Mouse (Mus musculus) inflammation-experienced regulatory T-cells, adult 6 months (primary cell): ENCODE data around the gene Olfr61. TPM values are rescaled to one million over a fixed set of nuclear protein-coding genes. Genes with fewer than 3 reads are reported as not detected.
"Not testable (repeated sequence)": the region's sequence is repeated elsewhere in the genome, so short reads cannot be mapped to it uniquely, and the experiment has no call there.

Experiments used
- ATAC-seq: one replicate; pipeline ENCODE4 v1.8.0; 2017
- polyA plus RNA-seq, 3 experiments: library from polyadenylated mRNA; unstranded; fragments of 100-300 nt; shearing (Covaris generic); gene quantifications; one replicate each; pipeline ENCODE4 v1.2.1; 2017

The Olfr61 gene
- not detected for polyA plus RNA-seq

GRCm38 (mm10) chr7:140628670-140629069 lies at the start of gene Olfr61:
Olfr61 (plus strand) TSS chr7:140628970.
- not testable (repeated sequence) for ATAC-seq

- ATAC-seq: not testable (repeated sequence)
Measured at GRCm38 (mm10) chr7:140600969-140601368, 27.8 kb upstream of the Olfr61 start, which contains the start of gene Olfr46. Olfr46 (plus strand) TSS chr7:140601269.

GRCm38 (mm10) chr7:140630559-140630958 lies 1.8 kb downstream of the Olfr61 start:
- no peak for ATAC-seq

GRCm38 (mm10) chr7:140646152-140646551 lies 17.4 kb downstream of the Olfr61 start, which contains the start of gene Olfr53:
Olfr53 (plus strand) TSS chr7:140646452.
- ATAC-seq: no peak

GRCm38 (mm10) chr7:140659630-140660029 lies 30.9 kb downstream of the Olfr61 start, which contains the start of gene Olfr539:
Olfr539 (plus strand) TSS chr7:140659930.
- no peak for ATAC-seq

GRCm38 (mm10) chr7:140670693-140671092 lies 41.9 kb downstream of the Olfr61 start:
- ATAC-seq: not testable (repeated sequence)

- ATAC-seq: no peak
Measured at GRCm38 (mm10) chr7:140675863-140676262, 47.1 kb downstream of the Olfr61 start.

GRCm38 (mm10) chr7:140679591-140679990 lies 50.8 kb downstream of the Olfr61 start:
- not testable (repeated sequence) for ATAC-seq

GRCm38 (mm10) chr7:140681651-140682050 lies 52.9 kb downstream of the Olfr61 start, which contains the start of gene Olfr45:
Olfr45 (plus strand) TSS chr7:140681951.
- ATAC-seq: no peak

Other genes with a start within 250 kb of the Olfr61 start
- gene Olfr531, start 226.1 kb upstream of the Olfr61 start, polyA plus RNA-seq: not detected
- not detected for gene Olfr532, start 207.3 kb upstream of the Olfr61 start, polyA plus RNA-seq
- gene Olfr533, start 165.6 kb upstream of the Olfr61 start, polyA plus RNA-seq: under 1 TPM in 1 of 3 experiments, not detected in 2; 0.19 TPM
- gene Olfr535, start 144.8 kb upstream of the Olfr61 start, polyA plus RNA-seq: not detected
- gene Olfr536, start 121.6 kb upstream of the Olfr61 start, polyA plus RNA-seq: not detected
- gene Olfr538, start 61.1 kb upstream of the Olfr61 start, polyA plus RNA-seq: not detected
- under 1 TPM in 1 of 3 experiments, not detected in 2; 0.08 TPM for gene Olfr46, start 27.7 kb upstream of the Olfr61 start, polyA plus RNA-seq
- not detected for gene Olfr53, start 17.5 kb downstream of the Olfr61 start, polyA plus RNA-seq
- gene Olfr539, start 31.0 kb downstream of the Olfr61 start, polyA plus RNA-seq: under 1 TPM in 1 of 3 experiments, not detected in 2; 0.05 TPM
- gene Olfr45, start 53.0 kb downstream of the Olfr61 start, polyA plus RNA-seq: under 1 TPM in 1 of 3 experiments, not detected in 2; 0.05 TPM
- not detected for gene Olfr541, start 68.3 kb downstream of the Olfr61 start, polyA plus RNA-seq
- gene Cyp2e1, start 134.8 kb downstream of the Olfr61 start, polyA plus RNA-seq: not detected
- not detected for gene Syce1, start 158.9 kb downstream of the Olfr61 start, polyA plus RNA-seq
- gene Zfp941, start 193.2 kb downstream of the Olfr61 start, polyA plus RNA-seq: under 1 TPM in 2 of 3 experiments, not detected in 1; 0.40 TPM
- not detected for gene Urah, start 206.0 kb downstream of the Olfr61 start, polyA plus RNA-seq
- not detected for gene Scgb1c1, start 216.6 kb downstream of the Olfr61 start, polyA plus RNA-seq
- not detected for gene Odf3, start 218.8 kb downstream of the Olfr61 start, polyA plus RNA-seq
- gene Gm45785, start 227.4 kb downstream of the Olfr61 start, polyA plus RNA-seq: not detected
- 10 to 100 TPM; 57.0 to 69.1 (median 66.3) TPM for gene Ric8a, start 228.0 kb downstream of the Olfr61 start, polyA plus RNA-seq
- 10 to 100 TPM; 43.0 to 59.7 (median 53.0) TPM for gene Bet1l, start 228.6 kb downstream of the Olfr61 start, polyA plus RNA-seq